Mouse (Mus musculus) kidney, postnatal 14 days (tissue): ENCODE measurements around the gene Ahcyl2.

Experiments
- DNase-seq: peaks from one replicate; pipeline ENCODE4 v3.0.0; 2022; ENCODE audit warnings: mixed read lengths

Ahcyl2 gene

DNA sequence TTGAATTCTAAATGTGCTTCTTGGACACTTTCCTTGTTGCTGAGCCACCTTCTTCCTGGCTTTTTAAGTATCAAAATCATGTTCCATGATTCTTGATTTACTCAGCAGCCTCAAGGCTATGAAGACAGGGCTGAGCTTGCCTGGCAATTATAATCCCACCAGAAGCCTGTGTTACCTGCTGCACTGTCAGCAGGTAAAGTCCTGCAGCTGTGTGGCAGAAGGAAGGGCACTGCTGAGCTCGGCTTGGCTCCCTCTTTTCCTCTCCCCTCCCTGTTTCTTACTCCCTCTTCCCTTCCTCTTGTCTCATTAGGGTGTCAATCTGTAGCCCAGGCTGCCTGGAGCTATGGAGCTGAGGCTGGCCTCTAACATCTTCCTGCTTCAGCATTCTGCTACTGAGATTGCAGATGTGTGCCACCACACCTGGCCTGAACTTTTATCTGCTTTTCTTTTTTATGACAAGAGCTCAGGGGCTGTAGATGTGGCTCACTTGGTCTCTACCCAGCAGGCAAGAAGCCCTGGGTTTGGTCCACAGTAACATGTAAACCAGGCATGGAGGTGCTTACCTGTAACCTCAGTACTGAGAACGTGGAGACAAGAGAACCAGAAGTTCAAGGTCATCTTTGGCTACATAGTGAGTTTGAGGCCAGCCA, 3.0 kb downstream of the Ahcyl2 start:
- no peak for DNase-seq

DNA sequence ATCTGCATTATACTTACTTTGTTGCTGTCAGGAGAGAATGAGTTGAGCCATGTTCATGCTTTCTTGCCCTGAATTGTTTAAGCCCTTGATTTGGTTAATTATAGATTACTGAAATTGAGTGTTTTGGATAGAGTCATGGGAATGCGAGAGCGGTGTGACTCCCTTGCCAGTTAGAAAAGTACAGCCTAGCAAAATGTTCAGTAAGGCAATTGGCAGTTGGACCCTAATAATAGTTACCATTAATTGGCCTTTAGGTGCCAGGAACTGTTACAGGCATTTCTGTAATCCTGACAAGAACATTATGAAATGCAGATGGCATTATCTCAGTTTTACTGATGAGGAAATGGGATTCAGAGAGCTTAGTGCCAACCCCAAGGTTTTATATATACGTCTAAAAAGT, 4.4 kb downstream of the Ahcyl2 start:
- no peak for DNase-seq

DNA sequence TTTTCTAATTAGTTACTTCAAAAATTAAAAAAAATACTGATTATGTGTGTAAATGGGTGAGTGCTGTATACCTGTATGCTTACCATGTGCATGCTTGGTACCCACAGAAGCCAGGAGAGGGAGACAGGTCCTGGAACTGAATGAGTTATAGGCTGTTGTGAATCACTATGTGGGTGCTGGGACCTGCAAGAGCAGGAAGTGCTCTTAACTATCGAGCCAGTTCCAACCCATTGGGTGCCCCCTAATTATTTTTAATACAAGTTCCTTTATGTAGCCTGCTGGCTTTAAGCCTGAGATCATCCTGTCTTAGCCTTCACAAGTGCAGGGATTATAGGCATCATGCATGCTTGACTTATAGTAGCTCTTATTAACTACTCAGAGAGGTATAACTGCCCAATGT, 6.3 kb downstream of the Ahcyl2 start:
- no peak for DNase-seq

DNA sequence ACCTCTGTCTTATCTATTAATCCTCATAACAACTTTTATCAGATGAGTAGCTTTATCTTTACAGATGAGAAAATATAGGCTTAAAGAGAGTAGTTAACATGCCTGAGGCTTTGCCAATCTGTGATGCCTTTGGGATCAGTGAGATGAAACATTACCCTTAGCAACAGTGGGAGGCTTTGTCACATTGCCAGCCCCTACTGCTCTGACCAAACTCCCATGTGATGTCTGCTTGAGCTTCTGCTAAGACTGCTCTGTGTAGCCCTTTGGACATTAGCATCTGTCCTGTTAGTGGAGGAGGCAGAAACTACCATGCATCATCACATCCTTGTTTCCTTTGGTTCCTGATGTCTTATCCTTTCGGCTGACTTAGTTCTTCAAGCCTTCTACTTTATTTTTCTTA, 7.8 kb downstream of the Ahcyl2 start:
- DNase-seq: peak; percentile 79

DNA sequence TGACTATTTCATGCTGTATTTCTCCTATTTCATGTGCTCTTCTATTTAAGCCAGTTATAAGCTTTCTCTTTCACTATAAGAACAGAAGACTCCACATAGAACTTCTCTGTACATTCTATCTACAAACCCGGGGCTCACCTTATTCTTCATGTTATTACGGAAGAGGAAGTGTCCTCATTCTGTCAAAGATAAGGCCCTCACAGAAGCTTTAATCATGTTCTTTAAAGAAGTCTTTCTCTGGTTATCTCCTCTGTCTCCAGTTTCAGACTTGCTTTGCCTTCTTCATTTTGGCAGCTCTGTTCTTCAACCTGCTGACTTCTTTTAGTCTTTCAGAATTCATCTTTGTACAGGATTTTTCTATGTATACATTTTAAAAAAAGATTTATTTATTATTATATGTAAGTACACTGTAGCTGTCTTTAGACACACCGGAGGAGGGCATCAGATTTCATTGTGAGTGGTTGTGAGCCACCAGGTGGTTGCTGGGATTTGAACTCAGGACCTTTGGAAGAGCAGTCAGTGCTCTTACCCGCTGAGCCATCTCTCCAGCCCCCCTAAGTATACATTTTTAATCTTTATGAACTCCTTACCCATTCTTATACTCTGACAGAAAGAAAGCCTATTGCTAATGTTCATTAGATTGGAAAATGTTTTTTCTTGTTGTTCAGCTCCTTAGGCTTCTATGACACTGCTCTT, 8.9 kb downstream of the Ahcyl2 start:
- no peak for DNase-seq

DNA sequence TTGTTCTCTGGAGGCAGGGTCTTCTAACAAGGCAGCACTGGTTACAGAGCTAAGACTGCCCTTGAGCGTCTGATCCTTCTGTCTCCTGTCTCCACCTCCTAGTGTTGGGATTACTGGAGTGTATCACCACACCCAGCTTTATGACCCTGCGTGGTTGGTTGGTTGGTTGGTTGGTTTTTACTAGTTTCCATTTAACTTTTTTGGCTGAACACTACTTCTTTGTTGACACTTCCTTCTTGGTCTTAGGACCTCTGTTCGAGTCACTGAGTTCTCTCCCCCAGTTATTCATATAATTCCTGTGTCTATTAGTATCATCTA, 9.4 kb downstream of the Ahcyl2 start:
- no peak for DNase-seq

DNA sequence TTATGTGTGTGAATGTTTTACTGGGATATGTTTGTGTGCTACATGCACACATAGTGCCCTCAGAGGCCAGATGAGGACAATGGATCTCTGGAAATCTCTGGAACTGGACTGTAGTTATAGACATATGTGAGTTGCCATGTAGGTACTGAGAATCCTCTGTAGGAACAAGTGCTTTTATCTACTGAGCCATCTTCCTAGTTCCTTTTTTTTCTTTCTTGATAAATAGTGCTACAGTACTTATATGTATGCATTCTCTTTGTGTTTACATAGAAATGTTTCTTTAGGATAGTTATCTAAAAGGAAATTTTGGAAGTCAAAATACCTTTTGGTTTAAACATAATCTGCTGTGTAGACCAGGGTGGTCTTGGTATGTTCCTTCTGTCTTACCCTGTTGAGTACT, 12.3 kb downstream of the Ahcyl2 start:
- DNase-seq: no peak

DNA sequence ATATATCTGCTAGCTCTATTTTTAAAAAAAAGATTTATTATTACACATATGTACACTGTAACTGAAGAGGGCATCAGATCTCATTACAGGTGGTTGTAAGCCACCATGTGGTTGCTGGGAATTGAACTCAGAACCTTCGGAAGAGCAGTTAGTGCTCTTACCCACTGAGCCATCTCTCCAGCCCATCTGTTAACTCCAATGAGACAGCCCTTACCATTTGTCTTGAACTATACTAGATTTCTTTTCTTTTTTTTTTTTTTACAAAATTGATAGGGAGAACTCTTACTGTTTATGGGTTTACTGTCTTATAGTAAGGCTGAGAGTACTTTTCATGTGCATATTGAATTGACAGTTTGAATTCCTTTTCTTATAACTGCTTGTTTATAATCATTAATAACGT, 12.8 kb downstream of the Ahcyl2 start:
- DNase-seq: no peak

DNA sequence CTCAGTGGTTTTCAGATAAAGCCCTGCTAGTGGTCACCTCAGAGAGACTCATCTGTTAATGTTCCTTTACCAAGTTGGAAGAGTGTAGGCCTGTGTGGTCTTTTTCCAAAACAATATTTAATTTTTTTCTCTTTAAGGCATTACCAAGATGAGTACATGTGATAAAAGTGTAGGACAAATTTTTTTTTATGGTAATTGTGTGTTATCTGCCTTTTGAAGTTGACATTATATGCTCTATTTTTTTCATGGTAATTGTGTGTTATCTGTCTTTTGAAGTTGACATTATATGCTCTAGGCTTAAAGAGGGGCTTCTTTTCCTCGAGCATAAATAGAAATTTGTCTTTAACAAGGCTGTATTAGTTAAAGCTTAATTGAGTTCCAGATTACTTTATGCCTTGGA, 14.4 kb downstream of the Ahcyl2 start:
- no peak for DNase-seq

DNA sequence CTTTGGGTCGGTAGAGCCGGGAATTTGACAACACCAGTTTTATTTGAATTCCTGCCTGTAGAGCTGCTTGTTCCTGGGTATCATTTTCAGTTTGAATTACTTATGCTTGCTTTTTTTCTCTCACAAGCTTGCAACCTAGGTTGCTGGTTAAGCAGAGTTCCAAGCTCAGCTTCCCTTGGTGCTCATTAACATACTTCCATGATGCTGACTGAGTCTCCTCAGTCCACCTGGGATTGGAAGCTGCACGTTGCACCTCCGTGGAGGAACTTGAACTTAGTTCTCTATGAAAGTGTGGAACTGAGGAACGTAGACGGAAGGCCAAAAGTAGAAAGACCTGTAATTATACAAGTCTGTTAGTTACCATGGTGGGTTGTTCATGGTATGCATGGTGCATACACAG, 16.1 kb downstream of the Ahcyl2 start:
- DNase-seq: no peak

DNA sequence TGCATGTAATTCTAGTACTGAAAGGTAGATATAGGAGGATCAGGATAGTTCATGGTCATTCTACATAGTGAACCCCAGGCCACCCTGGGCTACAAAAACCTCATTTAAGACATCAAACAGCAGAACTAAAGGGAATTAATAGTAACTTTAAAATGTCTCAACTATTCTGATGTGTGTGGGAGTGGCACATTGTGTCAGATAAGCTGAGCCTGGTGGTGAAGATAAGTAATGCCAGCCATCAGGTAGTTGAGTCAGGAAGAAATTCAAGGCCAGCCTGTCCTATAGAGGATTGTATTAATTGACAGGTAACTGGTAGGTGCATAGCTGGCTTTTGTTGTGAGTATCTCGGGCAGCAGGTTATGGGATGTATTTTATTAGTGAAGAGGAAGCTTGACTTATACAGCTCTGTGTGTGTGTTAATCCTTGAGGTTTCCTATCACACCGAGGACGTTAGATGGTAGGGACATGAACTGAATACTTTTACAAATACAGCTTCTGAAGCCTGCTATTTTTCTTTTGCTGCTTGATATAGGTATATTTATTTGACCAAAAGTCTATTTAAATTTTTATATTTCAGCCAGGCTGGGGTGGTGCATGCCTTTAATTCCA, 16.7 kb downstream of the Ahcyl2 start:
- DNase-seq: no peak

DNA sequence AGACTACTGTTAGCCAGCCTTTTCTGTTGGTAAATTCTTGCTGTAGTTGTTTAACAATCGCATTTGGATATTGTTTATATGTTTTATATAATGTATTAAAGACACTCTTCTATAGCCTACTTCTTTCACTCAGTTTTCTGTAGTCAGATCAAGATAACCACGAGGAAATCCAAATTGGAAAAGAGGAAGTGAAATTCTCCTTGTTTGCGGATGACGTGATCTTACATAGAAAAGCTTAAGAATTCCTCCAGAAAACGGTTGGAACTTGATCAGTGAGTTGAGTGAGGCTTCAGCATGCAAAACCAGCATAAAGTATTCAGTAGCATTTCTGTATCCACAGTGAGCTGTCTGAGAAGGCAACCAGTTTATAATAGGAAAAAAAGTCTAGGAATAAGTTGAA, 17.9 kb downstream of the Ahcyl2 start:
- no peak for DNase-seq

DNA sequence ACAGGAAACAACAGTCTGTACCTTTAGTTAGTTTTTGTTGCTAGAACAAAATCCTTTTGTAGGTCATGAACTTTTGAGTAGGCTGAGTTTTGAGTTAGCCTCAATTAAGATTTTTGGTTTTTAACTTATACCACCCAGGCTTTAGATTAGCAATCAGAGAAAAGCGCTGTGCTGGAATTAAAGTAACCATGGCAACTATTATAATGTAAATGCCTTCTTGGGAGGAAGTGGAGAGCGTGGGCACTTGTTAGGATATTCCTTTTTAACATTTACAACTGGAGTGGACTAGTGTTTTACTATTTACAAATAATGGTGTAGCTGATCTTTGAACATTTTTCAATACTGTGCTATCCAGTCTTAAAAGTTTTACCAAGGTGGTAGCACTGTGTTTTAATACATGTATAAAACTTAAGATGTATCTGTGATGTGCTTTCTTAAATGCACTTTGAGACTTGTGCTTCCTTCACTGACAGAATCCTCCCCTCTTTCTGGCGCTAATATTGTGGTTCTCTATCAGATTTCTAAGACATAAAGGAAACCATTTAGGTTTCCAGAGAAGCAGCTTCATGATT, 21.1 kb downstream of the Ahcyl2 start:
- DNase-seq: no peak

DNA sequence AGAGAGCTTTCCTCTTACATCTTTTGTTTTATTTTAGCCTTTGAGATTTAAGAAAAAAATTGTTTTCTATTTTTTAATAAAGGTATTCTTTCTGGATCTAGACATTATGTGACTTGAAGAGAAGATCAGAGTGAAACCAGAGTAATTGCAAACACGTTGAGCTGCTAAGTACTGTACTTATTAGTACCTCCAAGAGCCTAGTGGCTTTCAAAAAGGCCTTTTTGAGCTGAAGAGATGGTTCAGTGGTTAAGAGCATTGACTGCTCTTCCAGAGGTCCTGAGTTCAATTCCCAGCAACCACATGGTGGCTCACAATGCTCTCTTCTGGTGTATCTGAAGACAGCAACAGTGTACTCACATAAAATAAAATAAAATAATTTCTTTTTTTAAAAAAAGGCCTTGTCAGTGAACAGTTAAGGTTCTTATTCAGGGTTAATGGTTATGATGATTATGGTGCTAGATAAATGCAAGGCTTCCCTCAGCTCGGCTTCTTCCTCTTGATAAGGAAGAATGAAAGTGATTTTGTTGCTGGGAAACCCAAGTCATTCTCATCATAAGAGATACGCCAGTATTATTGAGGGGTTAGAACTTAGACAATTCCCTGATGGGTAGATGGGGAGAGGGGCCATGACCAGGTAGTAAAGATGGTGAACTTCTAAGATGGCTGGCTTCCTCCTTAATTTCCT, 22.3 kb downstream of the Ahcyl2 start:
- no peak for DNase-seq

DNA sequence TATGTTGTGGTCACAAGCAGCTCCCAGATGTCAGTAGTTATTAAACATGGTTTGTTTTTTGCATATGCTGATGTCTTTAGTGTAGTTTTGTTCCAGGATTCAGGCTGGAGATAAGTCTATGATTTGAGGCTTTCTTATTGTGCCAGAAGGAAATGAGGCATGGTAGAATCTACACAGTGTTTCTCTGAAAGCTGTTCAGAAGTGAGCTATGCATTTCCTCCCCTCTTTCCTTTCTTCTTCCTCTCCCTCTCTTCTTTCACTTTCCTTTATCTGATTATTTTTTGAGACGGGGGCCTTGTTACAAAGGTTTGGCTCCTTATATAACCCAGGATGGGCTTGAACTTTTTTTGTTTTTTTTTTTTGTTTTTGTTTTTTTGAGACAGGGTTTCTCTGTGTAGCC, 25.7 kb downstream of the Ahcyl2 start:
- DNase-seq: no peak

DNA sequence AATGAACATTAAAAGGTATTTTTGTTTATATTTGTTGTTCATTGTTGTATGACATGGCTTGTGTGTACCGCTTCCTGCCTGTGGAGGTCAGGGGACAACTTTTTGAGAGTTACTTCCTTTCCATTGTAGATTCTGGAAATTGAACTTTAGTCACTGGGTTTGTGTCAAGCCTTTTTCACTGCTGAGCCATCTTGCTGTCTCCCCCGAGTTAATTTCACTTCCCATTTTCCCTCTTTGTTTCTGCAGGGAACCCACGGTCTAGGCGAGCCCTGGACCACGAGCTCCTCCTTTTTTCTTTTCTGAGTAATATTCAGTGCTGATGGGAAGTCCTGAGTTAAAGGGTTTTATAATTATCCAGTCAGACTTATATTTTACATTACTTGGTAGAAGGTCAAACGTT, 26.8 kb downstream of the Ahcyl2 start:
- no peak for DNase-seq

DNA sequence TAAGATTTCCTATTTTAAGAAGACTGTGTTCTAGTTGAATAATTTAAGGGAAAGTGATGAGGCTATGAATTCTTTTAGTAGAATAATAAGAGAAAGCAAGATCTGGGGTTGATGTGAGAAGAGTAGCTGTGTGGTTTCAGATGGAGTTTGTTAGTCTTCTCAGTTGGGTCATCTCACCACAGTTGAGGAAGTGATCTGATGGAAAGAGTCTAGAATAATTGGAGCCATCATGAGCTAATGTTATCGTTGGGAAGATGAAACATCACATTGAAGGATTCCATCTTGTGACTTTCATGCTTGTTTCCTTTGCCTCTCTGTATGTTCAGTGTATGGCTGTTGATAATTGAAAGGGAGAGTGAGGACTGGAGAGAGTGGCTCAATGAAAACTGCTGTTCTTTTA, 35.2 kb downstream of the Ahcyl2 start:
- DNase-seq: no peak

DNA sequence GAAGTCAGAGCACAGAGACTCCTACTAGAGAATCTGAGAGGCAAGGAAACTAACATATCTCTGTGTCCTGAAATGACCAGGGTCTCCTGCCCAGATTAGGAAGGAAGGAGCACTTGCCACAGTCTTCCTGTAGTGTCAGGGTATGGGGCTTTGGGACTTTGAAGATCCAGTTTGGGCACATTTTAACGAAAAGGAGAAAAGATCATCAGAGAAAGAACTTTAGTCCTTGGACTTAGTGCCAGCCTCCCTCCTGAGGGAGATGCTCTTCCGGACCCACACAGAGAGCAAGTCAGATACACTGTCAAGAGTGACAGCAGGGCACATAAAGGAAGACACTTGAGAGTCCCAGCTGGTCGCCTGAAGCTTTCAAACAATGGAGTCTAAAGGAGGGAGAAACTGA, 36.2 kb downstream of the Ahcyl2 start:
- DNase-seq: no peak

DNA sequence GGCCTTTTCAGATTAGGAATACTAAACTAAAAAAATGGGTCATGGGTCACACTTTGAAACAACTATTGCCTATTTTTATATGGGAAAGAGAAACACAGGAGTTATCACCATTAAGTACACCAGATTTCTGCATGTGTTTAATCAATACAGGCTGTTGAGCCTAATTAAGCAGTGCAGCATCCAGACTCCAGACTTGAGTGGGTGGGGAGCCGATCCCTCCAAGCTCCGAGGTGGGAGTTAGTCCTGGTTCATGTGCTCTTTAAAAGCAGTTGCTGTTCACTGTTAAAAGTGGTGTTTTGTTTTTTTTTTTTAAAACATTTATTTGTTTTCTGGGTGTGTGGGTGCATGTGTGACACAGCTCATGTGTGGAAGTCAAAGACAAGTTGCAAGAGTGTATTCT, 37.6 kb downstream of the Ahcyl2 start:
- DNase-seq: no peak

DNA sequence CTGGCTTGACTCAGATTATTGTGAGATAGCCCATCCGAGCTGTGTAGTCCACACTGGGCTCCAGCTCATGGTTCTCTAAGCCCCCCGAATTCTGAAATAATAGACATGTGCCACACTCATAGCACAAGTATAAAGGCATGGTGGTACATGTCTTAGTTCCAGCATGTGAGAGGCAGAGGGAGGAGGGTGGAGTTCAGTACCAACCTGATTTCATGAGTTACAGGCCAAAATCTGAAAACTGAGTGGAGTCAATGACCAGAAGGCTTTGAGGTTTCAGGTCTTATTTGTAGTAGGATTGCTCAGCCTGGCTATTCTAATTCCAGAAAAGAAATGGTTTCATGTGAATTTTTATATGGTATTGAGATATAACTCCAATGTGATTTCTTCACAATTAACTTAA, 44.3 kb downstream of the Ahcyl2 start:
- DNase-seq: no peak

DNA sequence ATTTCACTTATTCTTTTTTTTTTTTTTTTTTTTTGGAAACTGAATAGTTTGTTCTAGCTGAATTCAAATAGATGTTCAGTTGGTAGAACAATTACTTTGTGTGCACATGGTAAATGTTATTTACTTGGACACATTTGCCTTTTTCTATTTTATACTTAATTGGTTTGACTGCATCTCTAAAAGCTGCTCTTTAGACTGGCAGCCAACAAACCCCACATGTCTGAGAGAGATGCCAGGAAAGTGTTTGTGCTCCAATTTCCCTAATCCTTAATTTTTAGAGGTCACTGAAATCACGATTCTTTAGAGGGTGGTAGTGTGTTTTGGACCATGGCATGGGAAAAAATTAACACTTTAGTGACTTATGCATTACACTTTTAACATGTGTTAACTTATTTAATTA, 44.8 kb downstream of the Ahcyl2 start:
- DNase-seq: no peak

DNA sequence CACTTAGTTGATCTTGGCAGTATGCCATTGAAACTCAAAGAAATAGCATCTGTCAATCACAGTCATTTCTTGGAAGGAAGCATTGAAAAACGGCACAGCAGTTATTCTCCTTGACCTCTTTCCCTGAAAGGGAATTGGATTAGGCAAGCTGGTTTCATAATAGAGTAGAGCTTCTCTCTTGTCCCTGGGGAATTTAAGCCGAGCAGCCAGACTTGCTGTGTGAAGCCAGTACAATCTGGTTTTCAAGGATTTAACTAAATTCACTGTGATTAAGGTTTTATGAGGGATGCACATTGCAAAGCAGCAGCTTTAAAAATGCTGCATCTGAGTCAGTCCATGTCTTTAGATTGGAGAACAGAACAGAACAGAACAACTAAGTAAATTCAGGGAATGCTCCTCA, 46.8 kb downstream of the Ahcyl2 start:
- DNase-seq: no peak

DNA sequence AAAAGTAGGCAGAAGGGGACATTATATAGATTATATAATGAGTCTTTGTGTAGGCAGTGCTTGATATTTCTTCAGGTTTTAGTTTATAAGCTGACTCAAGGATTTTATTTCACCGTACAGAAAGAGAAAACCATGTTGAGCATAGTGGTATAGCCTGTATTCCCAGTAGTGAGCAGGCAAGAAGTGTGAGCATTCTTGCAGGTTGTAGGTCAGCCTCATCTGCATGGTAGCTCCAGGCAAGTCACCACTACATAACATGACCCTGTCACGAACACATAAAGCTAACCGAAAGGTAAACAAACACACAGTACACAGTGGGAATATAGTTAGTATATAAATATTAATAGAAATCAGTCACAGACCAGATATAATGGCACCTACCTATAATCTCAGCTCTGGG, 47.2 kb downstream of the Ahcyl2 start:
- DNase-seq: no peak

DNA sequence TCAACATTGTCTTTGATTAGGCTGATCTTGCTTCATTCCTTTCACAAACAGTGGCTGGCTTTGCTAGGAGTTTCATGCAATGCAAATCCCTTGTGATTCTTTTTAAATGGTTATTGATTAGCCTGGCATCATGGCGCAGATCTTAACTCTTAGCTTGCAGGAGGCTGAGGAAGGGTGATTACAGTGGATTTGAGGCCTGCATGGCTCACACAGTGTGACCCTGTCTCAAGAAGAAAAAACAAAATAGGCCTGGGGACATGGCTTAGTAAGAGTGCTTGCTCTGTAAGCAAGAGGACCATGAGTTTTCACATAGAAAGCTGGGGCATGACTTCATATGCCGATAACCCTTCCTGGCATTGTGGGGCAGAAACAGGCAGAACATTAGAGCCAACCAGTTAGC, 47.8 kb downstream of the Ahcyl2 start:
- DNase-seq: no peak
